Mouse (Mus musculus) cerebellum, postnatal 4 days (tissue): ENCODE data around the gene Gm10720.
"Not testable (repeated sequence)": the region's sequence is repeated elsewhere in the genome, so short reads cannot be mapped to it uniquely, and the experiment has no call there.

Source experiments
- DNase-seq, 2 experiments: peaks; one replicate each; pipeline ENCODE4 v3.0.0; 2022; ENCODE audit warnings: low spot score in 2 of 2, mixed read lengths in 1 of 2

Gene Gm10720

GRCm38 (mm10) chr9:3015354-3015753 lies at the start of gene Gm10720:
TSS of gene Gm10720 (plus strand) at chr9:3015654.
- not testable (repeated sequence) for DNase-seq

GRCm38 (mm10) chr9:3000445-3000972 lies 14.9 kb upstream of the Gm10720 start, which contains the start of gene Gm10722:
TSS of gene Gm10722 (plus strand) at chr9:3000922.
- peak; percentile 19 to 20 for DNase-seq

GRCm38 (mm10) chr9:3001006-3001405 lies 14.4 kb upstream of the Gm10720 start:
- DNase-seq = peak in 1 of 2 experiments; percentile 15

GRCm38 (mm10) chr9:3001948-3002659 lies 13.3 kb upstream of the Gm10720 start:
- DNase-seq = peak; percentile 100

- DNase-seq = peak; percentile 46 to 56
Measured at GRCm38 (mm10) chr9:3002794-3003396, 12.6 kb upstream of the Gm10720 start, which contains the start of gene Gm11168. TSS of gene Gm11168 (plus strand) at chr9:3003346.

GRCm38 (mm10) chr9:3006179-3006578 lies 9.3 kb upstream of the Gm10720 start:
- not testable (repeated sequence) for DNase-seq

GRCm38 (mm10) chr9:3006636-3007035 lies 8.8 kb upstream of the Gm10720 start:
- not testable (repeated sequence) for DNase-seq

GRCm38 (mm10) chr9:3007272-3007671 lies 8.2 kb upstream of the Gm10720 start:
- DNase-seq = not testable (repeated sequence)

GRCm38 (mm10) chr9:3009331-3009730 lies 6.1 kb upstream of the Gm10720 start:
- DNase-seq = not testable (repeated sequence)

GRCm38 (mm10) chr9:3012054-3012621 lies 3.3 kb upstream of the Gm10720 start:
- not testable (repeated sequence) for DNase-seq

- not testable (repeated sequence) for DNase-seq
Measured at GRCm38 (mm10) chr9:3012733-3013279, 2.6 kb upstream of the Gm10720 start, which contains the start of gene Gm10721. TSS of gene Gm10721 (plus strand) at chr9:3013140.

GRCm38 (mm10) chr9:3015896-3016295 lies 442 bp downstream of the Gm10720 start:
- peak; percentile 37 to 39 for DNase-seq

- DNase-seq = not testable (repeated sequence)
Measured at GRCm38 (mm10) chr9:3017108-3017507, 1.7 kb downstream of the Gm10720 start, which contains the start of gene Gm10719. TSS of gene Gm10719 (plus strand) at chr9:3017408.

GRCm38 (mm10) chr9:3018944-3019343 lies 3.5 kb downstream of the Gm10720 start:
- DNase-seq = peak; percentile 100

- DNase-seq = peak; percentile 96 to 100
Measured at GRCm38 (mm10) chr9:3019835-3020727, 4.6 kb downstream of the Gm10720 start.

GRCm38 (mm10) chr9:3022316-3023008 lies 7.0 kb downstream of the Gm10720 start:
- not testable (repeated sequence) for DNase-seq

- peak; percentile 41 to 57 for DNase-seq
Measured at GRCm38 (mm10) chr9:3023312-3023984, 8.0 kb downstream of the Gm10720 start, which contains the start of gene Gm10718. TSS of gene Gm10718 (plus strand) at chr9:3023547.

- not testable (repeated sequence) for DNase-seq
Measured at GRCm38 (mm10) chr9:3023985-3024648, 8.7 kb downstream of the Gm10720 start.

GRCm38 (mm10) chr9:3024912-3025467 lies 9.5 kb downstream of the Gm10720 start, which contains the start of gene Gm10717:
TSS of gene Gm10717 (plus strand) at chr9:3025417.
- DNase-seq = not testable (repeated sequence)
